Mouse (Mus musculus): Measurements from ENCODE around the gene Creg1.

Gene Creg1

GRCm38 (mm10) chr1:165789963-165790362 is 26.4 kb downstream of the Creg1 start:
- DNase-seq = no peak

DNA sequence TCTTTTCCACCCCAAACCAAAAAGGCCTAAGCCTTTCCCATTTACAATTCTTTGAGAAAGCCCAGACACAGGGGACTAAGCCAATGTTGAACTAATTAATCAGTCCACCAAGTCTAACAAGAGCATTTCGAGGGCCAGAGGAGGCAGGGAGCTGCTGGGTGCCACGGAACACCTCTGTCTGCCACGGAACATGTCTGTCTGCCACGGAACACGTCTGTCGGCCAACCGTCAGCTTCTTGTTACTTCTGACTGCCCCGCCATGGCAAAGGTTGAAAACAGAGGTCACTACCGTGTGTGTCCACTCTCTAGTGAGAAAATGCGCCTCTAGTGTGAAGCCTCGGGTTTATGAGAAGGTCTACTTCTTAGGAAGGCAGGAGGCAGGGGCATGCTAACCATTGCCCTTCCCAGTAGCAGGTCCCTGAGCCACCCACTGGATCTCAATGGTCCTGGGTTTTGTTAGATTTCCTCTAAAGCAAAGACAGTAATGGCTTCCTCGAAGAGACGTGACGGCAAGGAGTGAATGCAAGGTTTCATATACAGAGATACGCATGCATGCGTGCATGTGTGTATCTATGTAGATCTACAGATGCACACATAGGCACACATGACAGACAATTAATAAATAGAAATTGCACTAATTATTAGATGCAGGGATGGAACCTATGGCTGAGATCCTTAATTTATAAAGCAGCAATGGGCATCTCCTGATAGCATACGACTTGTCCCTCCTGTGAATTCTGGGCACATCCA is 27.1 kb downstream of the Creg1 start:
- DNase-seq = no peak

DNA sequence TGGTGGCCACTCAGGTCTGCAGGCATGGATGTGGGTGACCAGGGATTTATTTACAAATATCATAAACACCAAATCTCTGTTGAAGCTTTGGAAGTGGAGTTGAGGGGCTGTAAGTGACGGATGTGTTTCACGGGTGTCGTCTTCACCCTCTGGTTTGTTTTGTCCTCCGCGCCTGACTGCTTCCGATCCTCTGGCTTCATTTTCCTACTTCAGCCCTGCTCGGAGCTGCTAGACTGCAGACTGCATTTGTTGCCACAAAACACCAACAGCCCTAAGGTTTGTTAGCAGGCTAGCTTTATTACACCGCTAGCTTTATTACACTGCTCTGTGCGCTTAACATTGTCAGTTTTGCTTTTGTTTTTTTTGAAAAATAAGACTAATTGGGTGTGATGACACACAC is 27.9 kb downstream of the Creg1 start:
- DNase-seq = no peak

GRCm38 (mm10) chr1:165801709-165802310 is 38.3 kb downstream of the Creg1 start:
- DNase-seq = no peak

GRCm38 (mm10) chr1:165803107-165803506 is 39.6 kb downstream of the Creg1 start:
- DNase-seq = no peak

- DNase-seq = no peak
Measured at GRCm38 (mm10) chr1:165804133-165804532, 40.6 kb downstream of the Creg1 start.

GRCm38 (mm10) chr1:165810633-165811032 is 47.1 kb downstream of the Creg1 start:
- DNase-seq = no peak

GRCm38 (mm10) chr1:165811170-165811569 is 47.6 kb downstream of the Creg1 start:
- DNase-seq = no peak

DNA sequence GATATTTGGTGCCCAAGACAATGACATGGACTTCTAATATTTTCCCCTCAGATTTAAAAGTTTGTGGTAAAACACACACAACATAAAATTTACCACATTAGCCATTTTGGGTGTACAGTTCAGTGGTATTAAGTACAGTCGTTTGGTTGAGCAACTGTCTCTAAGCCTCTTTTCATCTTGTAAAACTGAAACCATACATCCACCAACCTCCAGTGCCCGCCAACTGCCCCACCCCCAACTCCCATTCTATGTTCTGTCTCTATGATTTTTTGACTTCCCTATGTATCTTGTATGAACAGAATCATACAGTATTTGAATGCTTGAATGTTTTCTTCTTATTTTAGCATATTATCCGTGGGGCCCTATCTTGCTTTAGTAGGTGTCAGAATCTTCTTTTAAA is 49.2 kb downstream of the Creg1 start:
- DNase-seq = no peak

- DNase-seq = no peak
Measured at GRCm38 (mm10) chr1:165814116-165814515, 50.6 kb downstream of the Creg1 start.

- no peak for DNase-seq
Measured at GRCm38 (mm10) chr1:165814521-165815278, 51.2 kb downstream of the Creg1 start.

DNA sequence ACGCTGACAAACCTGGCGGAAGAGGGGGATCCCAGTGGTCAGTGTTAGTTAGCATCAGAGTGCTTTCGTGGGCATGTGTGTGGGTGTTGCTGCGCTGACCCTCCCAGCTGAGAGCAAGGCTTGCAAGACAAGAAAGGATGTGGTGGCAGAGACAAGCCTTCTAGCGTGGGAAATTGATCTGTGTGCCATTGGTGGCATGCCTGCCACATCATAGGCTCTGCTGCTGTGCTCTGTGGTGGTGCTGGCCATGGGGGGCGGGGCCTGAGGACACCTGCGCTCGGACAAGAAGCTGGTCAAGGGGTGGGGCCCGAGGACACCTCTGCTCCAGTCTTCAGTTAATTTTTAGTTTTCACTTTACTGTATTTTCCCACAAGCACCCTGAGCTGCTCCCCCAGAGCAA is 52.8 kb downstream of the Creg1 start:
- no peak for DNase-seq

DNA sequence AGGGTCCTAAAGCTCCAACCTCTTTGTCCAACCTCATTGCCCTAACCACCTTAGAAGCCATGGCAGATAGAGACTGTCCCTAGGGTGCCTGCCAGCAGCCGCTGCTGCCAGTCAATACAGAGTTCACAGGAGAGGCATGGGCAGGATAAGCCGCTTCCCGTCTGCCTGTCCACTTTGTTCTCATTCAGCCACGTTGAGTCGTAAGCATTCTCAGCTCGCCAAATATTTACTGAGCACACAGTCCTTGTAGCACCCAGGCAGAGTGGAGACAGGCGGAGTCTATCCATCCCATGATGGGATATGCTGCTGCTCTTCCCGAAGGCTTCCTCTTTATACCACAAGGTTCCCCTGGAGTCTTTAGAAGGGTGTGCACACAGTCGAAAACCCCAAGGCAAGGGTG is 53.7 kb downstream of the Creg1 start:
- no peak for DNase-seq

DNA sequence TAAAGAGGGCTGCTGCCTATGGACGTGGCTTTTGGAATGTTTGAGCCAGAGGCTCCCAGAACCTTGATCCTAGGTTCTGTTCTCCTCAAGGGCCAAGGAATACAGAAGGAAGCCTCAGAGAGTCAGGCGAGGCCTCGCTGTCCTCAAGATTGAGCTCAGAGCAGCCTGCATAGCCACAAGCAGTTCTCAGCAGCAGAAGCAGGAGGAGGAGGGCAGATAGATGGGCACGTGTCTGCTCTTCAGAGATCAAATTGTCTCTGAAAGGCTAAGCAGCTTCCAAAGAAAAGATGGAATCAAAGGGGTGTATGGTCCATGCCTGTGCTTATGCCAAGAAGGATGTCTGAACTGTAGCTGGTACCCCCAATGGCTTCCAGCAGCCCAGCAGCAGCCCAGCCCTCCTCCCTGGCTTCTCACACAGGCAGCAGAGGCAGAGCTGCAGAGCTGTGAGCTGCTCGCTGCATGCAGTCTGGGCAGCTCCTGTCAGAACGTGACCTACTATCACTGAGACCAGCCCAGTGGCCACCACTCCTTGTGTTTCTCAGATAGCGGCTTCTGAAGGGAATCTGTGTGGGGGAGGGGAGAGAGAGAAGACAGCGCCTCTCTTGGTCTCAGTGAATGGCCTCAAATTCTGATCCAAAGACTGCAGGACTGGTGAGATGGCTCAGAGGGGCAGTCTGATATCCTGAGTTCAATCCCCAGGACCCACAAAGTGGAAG is 54.8 kb downstream of the Creg1 start:
- no peak for DNase-seq

DNA sequence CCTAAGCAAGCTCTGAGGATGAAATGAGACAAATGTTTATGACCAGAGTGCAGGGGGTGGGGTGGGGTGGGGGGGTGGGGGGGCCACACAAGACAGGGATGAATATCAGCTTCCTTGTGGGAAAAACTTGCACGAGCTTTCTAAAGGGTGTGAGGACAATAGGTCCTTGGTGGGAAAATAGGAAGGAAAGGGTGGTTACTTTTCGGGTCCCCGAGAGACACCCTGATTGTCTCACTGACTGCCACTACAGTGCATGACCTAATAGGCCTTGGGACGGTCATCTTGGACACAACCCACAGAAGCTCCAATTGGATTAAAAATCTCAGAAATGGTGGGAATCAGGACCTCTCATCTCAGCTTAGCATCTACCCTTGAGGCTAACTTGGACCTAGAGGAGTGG is 55.6 kb downstream of the Creg1 start:
- DNase-seq = no peak

DNA sequence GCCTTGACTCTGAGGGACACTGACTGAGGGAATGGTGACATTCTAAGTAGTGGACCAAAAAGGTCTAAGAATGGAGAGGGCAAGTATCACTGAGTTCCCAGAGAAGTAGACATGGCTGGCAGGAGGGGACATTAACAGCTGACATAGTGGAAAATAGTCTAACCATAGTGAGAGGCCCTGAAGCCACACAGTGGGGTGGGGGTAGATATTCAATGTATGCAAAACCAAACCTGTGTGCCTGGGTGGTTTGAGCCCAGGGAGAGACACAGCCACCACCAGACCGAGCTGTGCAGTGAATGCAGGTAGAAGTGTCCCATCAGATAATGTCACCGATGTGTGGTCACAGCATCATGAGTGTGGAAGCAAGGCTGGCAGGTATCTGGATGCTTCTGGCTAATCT is 58.5 kb downstream of the Creg1 start:
- no peak for DNase-seq
